Mouse (Mus musculus) ES-CJ7 (cell line): ENCODE measurements at regions not wholly inside any gene's neighbourhood (a gene's known extent, or its start where the extent isn't known, plus 50 kb on each side); places are given as distances from the start of the nearest gene placed in this dataset.

ENCODE experiments used
- DNase-seq: peaks from one replicate; pipeline ENCODE4 v3.0.0; 2011; ENCODE audit warnings: low read depth, low spot score

DNA sequence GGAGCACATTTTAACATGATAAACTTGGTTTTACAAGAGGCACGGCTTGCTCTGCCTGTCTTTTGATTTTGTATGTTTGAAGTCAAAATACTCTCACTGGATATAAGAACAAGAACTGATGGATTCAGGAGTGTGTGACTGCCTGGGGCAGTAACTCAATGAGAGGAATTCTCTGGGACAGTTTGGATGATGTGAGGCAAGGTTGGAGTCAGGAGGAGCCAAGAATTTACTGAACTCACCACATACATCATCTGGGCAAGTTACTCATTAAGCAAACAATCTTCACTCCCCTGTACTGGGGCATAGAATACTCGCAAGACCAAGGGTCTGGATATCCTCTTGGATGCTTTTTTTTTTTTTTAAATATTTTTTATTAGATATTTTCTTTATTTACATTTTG is 87.7 kb upstream of the 4933412E24Rik start:
- DNase-seq = no peak

DNA sequence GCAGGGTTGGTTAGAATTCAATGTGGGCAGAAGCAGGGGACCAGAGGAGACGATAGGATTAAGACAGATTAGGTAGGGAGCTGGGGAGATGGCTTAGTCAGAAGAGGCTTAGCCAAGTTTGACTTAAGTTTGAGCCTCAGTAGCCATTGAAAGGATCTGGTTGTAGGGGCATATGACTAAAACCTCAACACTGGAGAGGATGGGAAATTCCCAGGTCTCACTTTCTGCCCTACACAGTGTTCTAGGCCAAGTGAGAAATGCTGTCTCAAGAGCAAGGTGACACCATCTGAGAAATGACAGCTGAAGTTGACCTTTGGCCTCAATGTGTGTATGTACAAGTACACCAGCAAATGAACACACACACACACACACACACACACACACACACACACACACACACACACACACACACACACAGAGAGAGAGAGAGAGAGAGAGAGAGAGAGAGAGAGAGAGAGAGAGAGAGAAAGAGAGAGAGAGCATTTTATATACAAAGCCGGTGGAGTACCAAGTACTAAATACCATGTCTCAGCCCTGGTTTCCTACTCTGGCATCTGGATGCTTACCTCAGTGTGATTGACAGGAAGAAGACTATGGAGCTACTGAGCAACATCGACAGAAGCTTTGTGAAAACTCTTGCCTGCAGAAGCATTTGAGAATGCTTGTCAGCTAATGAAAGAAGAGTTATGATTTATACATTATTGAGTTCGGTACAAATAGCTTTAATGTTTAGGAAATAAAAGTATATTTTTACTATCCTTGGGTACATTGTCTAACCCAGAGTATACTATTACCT is 85.3 kb upstream of the 4933412E24Rik start:
- no peak for DNase-seq

DNA sequence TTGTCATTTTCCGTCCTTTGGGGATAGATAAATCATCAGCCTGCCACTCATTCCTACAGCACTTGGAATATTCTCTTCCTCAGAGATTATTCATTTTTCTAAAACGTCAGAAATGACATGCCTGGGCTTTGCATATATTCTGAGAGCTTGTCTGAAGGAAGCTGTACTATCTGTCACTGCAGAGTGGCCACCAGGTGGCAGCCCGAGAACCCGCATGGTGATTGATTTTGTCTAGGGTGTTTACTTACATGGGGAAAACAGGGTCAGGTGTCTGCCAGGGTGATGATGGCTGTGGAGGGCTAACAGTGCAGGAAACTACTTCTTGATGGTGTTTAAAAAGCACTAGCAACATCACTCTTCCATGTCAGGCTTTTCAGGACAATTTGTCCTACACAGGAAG is 80.7 kb upstream of the 4933412E24Rik start:
- peak; percentile 42 for DNase-seq

DNA sequence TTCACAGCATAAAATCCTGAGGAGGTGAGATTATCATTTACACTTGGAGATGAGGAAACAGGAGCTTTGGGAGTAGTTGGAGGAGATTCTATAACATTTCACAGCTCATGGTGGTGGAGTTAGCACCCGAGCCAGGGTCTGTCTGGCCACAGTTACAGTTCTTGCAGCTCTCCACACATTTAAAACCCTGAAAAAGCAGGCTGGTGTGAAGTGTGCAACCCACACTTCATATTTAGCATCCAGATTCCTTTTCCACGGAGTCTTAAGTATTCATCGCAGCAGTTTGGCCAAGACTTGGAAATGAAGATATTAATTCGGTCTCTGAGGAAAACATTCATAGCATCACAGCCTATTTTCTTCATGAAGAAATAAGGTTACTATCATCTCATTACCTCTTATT is 79.7 kb upstream of the 4933412E24Rik start:
- DNase-seq = no peak

DNA sequence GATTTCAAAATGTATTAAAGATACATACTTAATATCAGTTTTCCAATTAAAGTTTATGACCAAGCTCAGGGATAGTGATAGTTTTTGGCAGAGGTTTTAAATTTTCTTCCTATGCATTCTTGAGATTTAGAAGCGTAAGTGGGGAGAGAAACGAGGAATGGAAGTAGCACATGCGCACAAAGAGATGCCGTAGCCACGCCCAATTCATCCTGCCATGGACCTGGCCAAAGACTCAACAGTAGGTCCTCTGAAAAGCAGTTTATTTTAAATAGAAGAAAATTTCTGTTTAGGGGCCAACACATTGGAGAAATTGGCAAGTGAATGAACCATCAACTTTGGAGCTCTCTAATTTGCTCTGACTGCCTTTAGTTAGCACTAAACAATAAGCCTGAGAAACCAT is 73.5 kb upstream of the 4933412E24Rik start:
- no peak for DNase-seq

DNA sequence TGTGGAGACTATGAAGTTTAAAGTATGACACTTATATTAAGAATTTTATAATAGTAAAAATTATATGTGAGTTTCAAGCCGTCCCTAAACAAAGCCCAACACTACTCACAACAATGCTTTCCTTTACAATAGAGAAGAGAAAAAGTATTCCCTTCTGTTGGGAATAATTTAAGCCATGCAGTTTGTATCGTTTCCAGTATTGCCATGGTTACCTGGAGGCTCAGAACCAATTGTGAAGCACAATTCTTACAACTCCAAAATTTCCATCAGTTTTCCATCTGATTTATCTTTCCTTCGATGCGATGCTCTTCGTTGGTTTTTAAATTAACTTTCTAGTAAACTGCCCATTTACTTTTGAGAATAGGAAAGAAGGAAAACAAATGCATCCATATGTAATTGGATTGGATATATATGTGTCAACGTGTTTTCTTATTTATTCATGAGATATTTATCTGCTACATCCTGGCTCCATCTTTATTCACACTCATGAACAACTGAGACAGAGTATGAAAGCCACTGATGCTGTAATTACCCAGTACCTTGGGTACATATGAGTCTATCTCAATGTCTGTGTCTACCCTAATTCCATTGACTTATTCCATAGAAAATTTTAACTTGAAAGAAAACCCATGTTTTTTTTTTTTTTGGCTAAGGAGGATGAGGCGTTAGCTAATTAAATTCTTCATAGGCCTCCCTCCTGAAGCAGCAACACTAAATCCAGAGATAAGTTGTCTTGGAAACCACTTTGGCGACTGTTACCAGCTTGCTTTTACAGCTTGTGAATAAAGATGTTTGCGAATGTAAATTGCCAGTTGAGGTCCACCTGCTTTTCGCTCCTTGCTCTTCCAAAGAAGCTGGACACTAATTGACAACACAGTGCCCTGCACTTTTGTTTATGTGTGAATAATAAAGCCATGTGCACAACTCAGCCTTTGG is 72.8 kb upstream of the 4933412E24Rik start:
- no peak for DNase-seq
